Mouse (Mus musculus) cerebellum, adult 9-11 months (tissue): ENCODE data around the gene Btbd35f10.
"Not testable (repeated sequence)": the region's sequence is repeated elsewhere in the genome, so short reads cannot be mapped to it uniquely, and the experiment has no call there.

Source experiments
- DNase-seq: peaks from one replicate; pipeline ENCODE4 v3.0.0; 2022

Btbd35f10 gene

DNA sequence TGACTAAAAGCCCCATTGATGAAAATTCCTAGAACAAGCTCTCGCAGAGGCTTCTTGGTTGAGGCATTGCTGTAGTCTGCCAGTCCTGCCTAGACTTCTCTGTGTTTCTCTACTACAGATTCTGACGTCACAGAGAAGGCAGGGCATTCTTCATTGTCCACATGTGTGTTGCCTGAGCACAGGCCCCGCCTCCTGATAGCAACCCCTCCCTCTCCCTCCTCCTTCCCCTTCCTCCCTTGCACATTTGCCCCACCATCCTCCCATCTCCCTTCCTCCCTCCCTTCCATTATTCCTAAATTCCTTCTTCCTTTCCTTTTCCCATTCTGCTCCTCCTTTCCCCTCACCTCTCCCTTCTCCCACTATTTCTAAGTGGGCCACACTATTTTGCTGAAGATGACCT is at the start of gene Btbd35f10:
Gene Btbd35f10 (minus strand): TSS at position 101 of the 400 bp plus-strand sequence.
- not testable (repeated sequence) for DNase-seq
